Comparison of ENCODE assay signal across 8 mouse cellular contexts in the genomic region with DNA sequence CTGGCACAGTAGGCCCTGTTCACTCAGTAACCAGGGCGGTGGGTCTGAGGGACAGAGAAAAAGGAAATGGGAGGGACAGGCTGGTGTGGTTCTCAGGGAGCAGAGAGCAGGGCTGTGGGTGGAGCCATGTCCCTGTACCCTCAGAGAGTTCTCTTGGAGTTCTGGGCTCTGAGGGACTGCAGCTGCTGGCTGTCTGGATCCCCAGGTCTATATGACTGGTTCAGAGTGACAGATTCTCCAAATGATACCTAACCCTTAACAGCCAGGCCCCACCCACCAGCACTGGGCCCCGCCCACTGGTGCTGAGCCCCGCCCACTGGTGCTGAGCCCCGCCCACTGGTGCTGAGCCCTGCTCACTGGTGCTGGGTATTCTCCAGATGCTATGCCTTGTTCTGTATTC. TPM values are rescaled to one million over a fixed set of nuclear protein-coding genes. Genes with fewer than 3 reads are reported as not detected.
DNase-seq lines count a peak whose midpoint lies in the region; ATAC-seq and TF ChIP-seq lines count a peak whose summit lies in the region.

No protein-coding gene starts in this region.

- dilution Hi-C loops in CH12.LX (cut with MboI; ENCODE audit: extremely low pct_ligation_motif_present, extremely low pct_unique_long_range_greater_than_20kb, low sequenced_read_pairs): no loop called here

- no peak for TF ChIP-seq CTCF in CH12.LX (conservative IDR thresholded peaks at IDR 0.05 in 1 of 2, IDR thresholded peaks at IDR 0.05 in 1 of 2; ENCODE audit: low read depth in 2 of 2, low read length in 2 of 2)

- peaks cover 14% of the 10 kb centered on the region for H3K9me3 ChIP-seq in CH12.LX (replicated peaks; ENCODE audit: low read length)
- no peaks in the 10 kb centered on the region for H3K9me3 ChIP-seq in kidney, embryonic 16.5 days (ENCODE audit: low read length)

- peaks cover 24 to 40% of the 10 kb centered on the region in 2 experiments for H3K36me3 ChIP-seq in CH12.LX (replicated peaks in 1 of 2; ENCODE audit: control insufficient read depth in 1 of 2, insufficient read depth in 1 of 2, low read length in 1 of 2)
- no peaks in the 10 kb centered on the region for H3K36me3 ChIP-seq in kidney, embryonic 16.5 days (ENCODE audit: insufficient read depth, low read length)

- peak overlapping the region; percentile 74 for H3K27ac ChIP-seq in CH12.LX (ENCODE audit: insufficient read depth, low read depth)
- H3K27ac ChIP-seq in kidney, embryonic 16.5 days (ENCODE audit: low read length): no peak overlapping the region

- WGBS in kidney, embryonic 16.5 days: 40% methylated on average over 4 of the region's 4 CpGs

- TF ChIP-seq POLR2A in CH12.LX (IDR thresholded peaks at IDR 0.05; ENCODE audit: low read depth, low read length): peak; percentile 76

- H3K4me1 ChIP-seq in CH12.LX (ENCODE audit: control insufficient read depth in 1 of 2, insufficient read depth in 2 of 2): peaks cover 30 to 74% of the 10 kb centered on the region in 2 experiments
- no peaks in the 10 kb centered on the region for H3K4me1 ChIP-seq in kidney, embryonic 16.5 days (ENCODE audit: insufficient read depth, low read length)

- H3K4me3 ChIP-seq in CH12.LX (replicated peaks in 1 of 3; ENCODE audit: low read depth in 2 of 3, low read length in 2 of 3, poor library complexity in 1 of 3): peak overlapping the region; percentile 70 to 86 (median 72)
- H3K4me3 ChIP-seq in kidney, embryonic 16.5 days (ENCODE audit: low read length): no peak overlapping the region

- ATAC-seq in kidney, embryonic 16.5 days (ENCODE audit: low FRiP score, low TSS enrichment): peak; percentile 52; the same call in 1 of the 2 replicates

- TF ChIP-seq EP300 in CH12.LX (IDR thresholded peaks at IDR 0.05; ENCODE audit: low read length): no peak

- H3K27me3 ChIP-seq in CH12.LX (replicated peaks): no peaks in the 10 kb centered on the region
- no peaks in the 10 kb centered on the region for H3K27me3 ChIP-seq in kidney, embryonic 16.5 days (ENCODE audit: insufficient read depth, low read length)

- no peak for TF ChIP-seq RAD21 in CH12.LX (IDR thresholded peaks at IDR 0.05; ENCODE audit: low read depth, low read length)

- H3K9ac ChIP-seq in CH12.LX (ENCODE audit: insufficient read depth, low read depth): peak overlapping the region; percentile 70
- H3K9ac ChIP-seq in kidney, embryonic 16.5 days (replicated peaks; ENCODE audit: low read length): no peak overlapping the region

- peak; percentile 86 to 89 for DNase-seq in B cell, adult 2 months
- peak; percentile 74 for DNase-seq in CH12.LX (ENCODE audit: extremely low read depth)
- peak; percentile 59 for DNase-seq in lung, postnatal 36 days
- DNase-seq in urinary bladder, adult 18-20 months (ENCODE audit: low spot score in 2 of 2): no peak
- no peak for DNase-seq in cerebellum, postnatal 10 days
- no peak for DNase-seq in ovary, postnatal 14 days (ENCODE audit: low spot score)
- DNase-seq in layer of hippocampus, postnatal 36 days: no peak

- peaks cover 10% of the 10 kb centered on the region for H3K79me2 ChIP-seq in CH12.LX (replicated peaks; ENCODE audit: control insufficient read depth, extremely low read depth, insufficient read depth, poor library complexity, severe bottlenecking)

- in situ Hi-C loops in CH12.LX (cut with MboI; ENCODE audit: low pct_ligation_motif_present, low pct_unique_long_range_greater_than_20kb, low sequenced_read_pairs): no loop called here

- H3K4me2 ChIP-seq in CH12.LX (ENCODE audit: insufficient read depth, low read depth, poor library complexity, severe bottlenecking): peak overlapping the region; percentile 74
- H3K4me2 ChIP-seq in kidney, embryonic 16.5 days (replicated peaks; ENCODE audit: low read depth, low read length): no peak overlapping the region

TF ChIP-seq in CH12.LX, 34 proteins besides CTCF, POLR2A, EP300 and RAD21:
- TF ChIP-seq RCOR1 (conservative IDR thresholded peaks at IDR 0.05; ENCODE audit: low read depth, low read length) (no peak), NELFE (IDR thresholded peaks at IDR 0.05; ENCODE audit: low read depth, low read length) (peak; percentile 50; the same call in 1 of the 2 replicates)

RNA-seq across cellular contexts. Expression of a gene that starts 0.9 kb away (rescaled TPM):
- total RNA-seq in CH12.LX (2012; rRNA removed) (42.2 and 51.9 TPM in 2 replicates), CH12.LX (2014; rRNA removed) (38.6 and 39.2 TPM in 2 replicates)
- 75.3 and 80.5 TPM in 2 replicates for polyA plus RNA-seq in CH12.LX (2012; ENCODE audit: insufficient read length, low read depth)
- 7.7 and 8.3 TPM in 2 replicates for polyA plus RNA-seq in kidney, embryonic 16.5 days (2015; fragmentation: Nextera tagmentation; extraction: Ambion mirVana)
- total RNA-seq in layer of hippocampus, postnatal 36 days (2021): 10 to 100 TPM; 22.2 to 23.7 TPM

RNA-seq across cellular contexts. Expression of a gene that starts 25.1 kb away (rescaled TPM):
- 314 and 453 TPM in 2 replicates for total RNA-seq in CH12.LX (2012; rRNA removed)
- 142 and 160 TPM in 2 replicates for total RNA-seq in CH12.LX (2014; rRNA removed)
- 883 and 942 TPM in 2 replicates for polyA plus RNA-seq in CH12.LX (2012; ENCODE audit: insufficient read length, low read depth)
- polyA plus RNA-seq in kidney, embryonic 16.5 days (2015; fragmentation: Nextera tagmentation; extraction: Ambion mirVana): 8.3 and 10.4 TPM in 2 replicates
- total RNA-seq in layer of hippocampus, postnatal 36 days (2021): 1 to 10 TPM; 2.0 to 2.7 TPM

RNA-seq across cellular contexts. Expression of a gene that starts 53.2 kb away (rescaled TPM):
- total RNA-seq in CH12.LX (2012; rRNA removed): not detected in 2 replicates
- total RNA-seq in CH12.LX (2014; rRNA removed): not detected in 2 replicates
- polyA plus RNA-seq in CH12.LX (2012; ENCODE audit: insufficient read length, low read depth): 0.14 and 0.36 TPM in 2 replicates
- 0.36 and 0.69 TPM in 2 replicates for polyA plus RNA-seq in kidney, embryonic 16.5 days (2015; fragmentation: Nextera tagmentation; extraction: Ambion mirVana)
- 10 to 100 TPM; 21.6 to 25.1 TPM for total RNA-seq in layer of hippocampus, postnatal 36 days (2021)

Comparison
In these comparisons a context has a peak if more than half of its experiments do, and no peak if none do; other contexts are left out.
1. DNase-seq: peak in B cell, adult 2 months (2 of 2), CH12.LX (single experiment) and lung, postnatal 36 days (single experiment); none in urinary bladder, adult 18-20 months (0 of 2), cerebellum, postnatal 10 days (0 of 2), ovary, postnatal 14 days (single experiment) and layer of hippocampus, postnatal 36 days (0 of 2).
2. RNA of a gene that starts 25.1 kb away (total RNA-seq): 142 to 453 TPM in CH12.LX; 2.0 to 2.7 TPM in layer of hippocampus, postnatal 36 days; every median in the first group is over 10 times any median in the second.
3. RNA of a gene that starts 53.2 kb away (total RNA-seq): 21.6 to 25.1 TPM in layer of hippocampus, postnatal 36 days; not detected in CH12.LX; every median in the first group is over 10 times any median in the second.